Mouse (Mus musculus) layer of hippocampus, postnatal 36 days (tissue): ENCODE measurements around the gene Bricd5. TPM values are rescaled to one million over a fixed set of nuclear protein-coding genes. Genes with fewer than 3 reads are reported as not detected.
A peak's percentile ranks its signal among the peaks of the same experiment; 100 is the strongest.
"Not testable (repeated sequence)": the region's sequence is repeated elsewhere in the genome, so short reads cannot be mapped to it uniquely, and the experiment has no call there.

Experiments used
- DNase-seq, 2 experiments: peaks; one replicate each; pipeline ENCODE4 v3.0.0; 2022
- total RNA-seq, 2 experiments: library from RNA; stranded (reverse); gene quantifications; 2 replicates each; pipeline ENCODE4 v1.2.3; 2021

Bricd5 gene
- total RNA-seq, result 1 to 10 TPM; 1.9 to 2.6 TPM

DNA sequence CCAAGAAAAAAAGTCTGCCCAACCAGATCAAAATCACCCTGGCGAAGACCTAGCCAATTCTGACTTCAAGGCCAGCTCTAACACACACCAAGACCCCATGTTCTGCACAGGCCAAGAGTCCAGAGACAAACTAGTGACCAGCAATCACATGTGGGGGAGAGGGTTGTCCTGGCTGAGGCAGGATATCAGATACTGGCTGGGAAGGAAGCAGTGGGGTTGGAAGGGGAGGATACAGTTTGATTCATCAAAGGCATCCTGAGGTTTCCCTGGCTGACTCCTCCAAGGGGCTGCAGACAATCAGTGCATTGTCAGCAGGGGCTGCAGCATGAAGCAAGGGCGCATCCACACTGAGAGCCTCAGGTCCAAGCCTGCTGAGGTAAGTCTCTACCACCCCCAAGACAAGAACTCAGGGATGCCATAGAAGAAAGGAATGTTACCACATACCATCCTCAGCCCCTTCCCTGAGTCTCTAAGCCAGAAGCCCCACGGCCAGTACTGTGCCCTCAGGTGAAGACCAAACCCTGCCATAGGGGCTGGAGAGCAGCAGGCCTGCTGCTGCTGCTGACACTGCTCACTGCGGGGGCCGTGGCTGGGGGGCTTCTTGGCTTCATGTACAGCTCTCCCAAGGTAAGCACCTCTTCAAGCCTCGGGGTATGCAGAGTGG lies at the start of gene Bricd5:
Gene Bricd5 (plus strand): TSS at position 273 of the 664 bp plus-strand sequence.
- DNase-seq, result no peak

DNA sequence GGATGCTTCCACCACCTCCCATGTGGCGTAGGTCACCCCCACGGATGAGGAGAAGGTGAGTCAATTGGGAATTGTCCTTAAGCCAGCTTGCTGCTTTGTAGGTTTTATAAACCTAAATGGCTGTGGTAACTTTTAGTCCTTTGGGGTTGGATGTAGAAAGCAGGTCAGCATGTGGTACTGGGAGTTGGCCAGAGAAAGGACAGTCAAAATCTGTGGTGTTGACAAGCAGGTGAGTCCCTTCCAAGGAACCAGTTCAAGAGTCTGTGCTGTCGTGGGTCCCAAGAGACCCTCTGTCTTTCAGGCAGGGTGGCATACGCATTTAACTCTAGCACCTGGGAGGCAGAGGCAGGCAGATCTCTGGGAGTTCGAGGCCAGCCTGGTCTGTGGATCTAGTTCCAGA lies 49.2 kb upstream of the Bricd5 start:
- DNase-seq, result no peak

DNA sequence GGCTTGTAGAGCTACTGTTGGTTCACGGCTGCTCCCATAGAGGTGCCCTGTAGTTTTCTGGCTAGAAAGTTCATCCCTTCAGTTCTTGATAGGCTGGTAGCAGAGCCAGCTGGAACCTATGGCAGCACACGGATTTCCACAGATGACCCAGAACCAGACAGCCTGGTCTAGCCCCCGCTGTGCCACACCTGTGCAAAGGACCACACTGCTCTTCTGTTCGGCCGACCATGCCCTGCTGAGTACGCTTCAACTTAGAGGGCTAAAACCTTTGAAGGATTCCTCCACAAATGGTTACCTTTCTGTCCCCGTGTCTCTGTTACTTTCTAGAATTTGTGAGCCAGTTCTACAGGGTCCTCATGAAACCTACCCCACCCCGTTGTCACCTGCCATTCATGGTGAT lies 48.4 kb upstream of the Bricd5 start:
- not testable (repeated sequence) for DNase-seq

DNA sequence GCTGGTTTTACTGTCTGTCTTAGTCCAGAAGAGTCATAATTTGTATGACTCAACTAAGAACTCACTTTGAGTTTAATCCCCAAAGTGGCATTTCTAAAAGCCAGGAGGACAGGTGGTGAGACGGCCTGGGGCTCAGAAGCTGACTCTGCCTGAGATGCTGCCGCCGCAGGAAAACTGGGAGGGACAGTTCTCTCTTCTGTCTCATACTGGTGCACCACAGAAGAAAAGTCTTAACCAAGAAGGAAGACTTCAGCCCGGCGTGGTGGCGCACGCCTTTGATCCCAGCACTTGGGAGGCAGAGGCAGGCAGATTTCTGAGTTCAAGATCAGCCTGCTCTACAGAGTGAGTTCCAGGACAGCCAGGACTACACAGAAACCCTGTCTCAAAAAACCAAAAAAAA lies 47.8 kb upstream of the Bricd5 start:
- no peak for DNase-seq

DNA sequence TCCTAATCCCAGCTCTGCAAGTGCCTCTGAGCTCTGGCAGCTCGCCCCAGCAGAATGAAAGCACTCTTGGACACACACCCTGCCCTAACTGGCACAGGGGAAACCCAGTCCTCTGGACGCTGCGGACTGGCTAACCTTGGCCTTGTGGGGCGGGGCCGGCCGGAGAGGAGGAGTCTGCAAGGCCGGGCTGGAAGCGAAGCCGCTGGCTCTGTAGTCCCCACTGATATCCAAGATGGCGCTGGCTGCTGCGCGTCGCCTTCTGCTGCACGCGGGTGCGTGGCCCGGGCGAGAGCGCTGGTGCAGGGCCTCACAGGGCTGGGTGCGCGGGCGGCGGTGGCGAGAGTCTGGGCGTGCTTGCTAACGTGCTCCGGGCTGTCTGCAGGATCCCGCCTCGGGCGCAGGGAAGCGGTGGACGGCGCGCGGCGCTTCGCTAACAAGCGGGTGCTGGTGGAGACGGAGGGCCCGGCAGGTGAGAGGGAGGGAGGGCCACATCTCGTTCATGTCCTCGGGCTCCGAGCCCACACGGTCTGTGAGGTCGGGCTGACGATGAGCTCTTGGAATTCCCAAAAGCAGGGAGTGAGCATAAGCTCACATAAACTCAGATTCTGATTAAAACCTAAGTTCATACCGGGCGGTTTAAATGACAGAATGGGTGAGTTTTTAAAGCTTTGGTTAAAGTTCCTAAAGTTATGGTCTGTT lies 47.1 kb upstream of the Bricd5 start, which contains the start of gene Eci1:
Gene Eci1 (plus strand): TSS at position 171 of the 699 bp plus-strand sequence.
- DNase-seq, result peak; percentile 91 to 92

DNA sequence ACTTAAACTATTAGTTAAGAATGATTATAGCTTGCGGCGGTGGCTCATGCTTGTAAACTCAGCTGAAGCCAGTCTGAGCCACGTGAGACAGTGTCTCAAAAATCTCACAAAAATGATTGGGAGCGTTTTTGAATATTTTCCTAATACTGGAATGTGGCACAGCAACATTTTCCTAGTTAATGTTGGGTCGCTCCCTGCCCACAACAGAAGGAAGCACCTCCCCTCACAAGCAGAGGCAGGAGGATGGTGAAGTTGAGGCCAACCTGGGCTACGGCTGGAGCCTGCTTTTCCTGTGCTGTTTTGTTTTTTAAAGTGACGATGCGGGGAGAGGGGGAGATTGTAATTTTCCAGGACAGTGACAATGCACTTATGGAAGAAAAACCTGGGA lies 46.5 kb upstream of the Bricd5 start:
- DNase-seq, result no peak

DNA sequence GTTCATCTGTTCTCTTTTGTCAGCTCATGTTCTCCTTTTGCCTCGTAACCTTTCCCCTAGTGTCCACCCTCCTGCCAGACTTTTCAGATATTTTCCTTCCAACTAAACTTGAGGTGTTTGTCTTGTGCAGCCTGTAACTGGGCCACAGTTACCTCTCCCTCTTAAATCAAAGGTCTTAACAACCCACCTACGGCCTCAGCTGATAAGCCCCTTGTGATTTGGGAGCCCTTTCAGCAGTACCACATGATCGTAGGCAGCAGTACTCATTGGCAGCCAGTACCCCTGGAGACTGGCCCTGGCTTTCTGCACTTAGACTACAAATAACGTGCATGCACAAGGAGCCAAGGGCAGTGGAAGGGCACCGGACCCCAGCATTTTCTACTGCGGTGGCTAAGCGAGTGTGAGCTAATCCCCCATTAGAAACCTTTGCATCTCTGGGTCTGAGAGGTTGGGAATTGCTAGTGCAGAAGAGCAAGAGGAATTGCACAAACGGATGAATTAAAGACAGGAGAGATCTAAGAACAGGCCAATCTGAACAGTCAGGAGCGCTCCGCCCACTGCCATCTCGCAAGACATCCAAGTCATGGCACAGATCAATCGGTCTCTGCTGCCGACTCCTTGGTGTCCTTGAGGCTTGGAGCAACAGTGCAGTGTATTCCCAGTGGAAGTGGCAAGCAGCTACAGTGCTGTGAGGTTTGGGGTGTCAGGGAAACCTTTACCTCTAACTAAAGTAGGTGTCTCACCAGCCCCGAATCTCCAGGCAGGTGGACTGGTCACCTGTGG lies 44.3 kb upstream of the Bricd5 start:
- no peak for DNase-seq

DNA sequence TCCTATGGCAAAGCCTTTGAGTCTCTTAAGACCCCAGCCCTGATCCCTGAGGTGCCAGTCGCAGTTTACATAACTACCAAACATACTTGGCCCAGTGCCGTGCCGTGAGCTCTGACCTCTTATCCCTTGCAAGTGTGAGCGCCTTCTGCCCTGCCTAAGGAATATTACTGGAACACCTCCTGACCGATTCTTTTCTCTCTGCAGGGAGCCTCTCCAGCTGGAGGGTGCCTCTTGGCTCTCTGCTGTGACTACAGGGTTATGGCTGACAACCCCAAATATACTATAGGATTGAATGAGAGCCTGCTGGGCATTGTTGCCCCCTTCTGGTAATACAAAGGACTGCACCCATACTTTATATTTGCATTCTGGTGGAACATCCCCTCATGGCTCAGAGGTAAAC lies 36.7 kb upstream of the Bricd5 start:
- no peak for DNase-seq

DNA sequence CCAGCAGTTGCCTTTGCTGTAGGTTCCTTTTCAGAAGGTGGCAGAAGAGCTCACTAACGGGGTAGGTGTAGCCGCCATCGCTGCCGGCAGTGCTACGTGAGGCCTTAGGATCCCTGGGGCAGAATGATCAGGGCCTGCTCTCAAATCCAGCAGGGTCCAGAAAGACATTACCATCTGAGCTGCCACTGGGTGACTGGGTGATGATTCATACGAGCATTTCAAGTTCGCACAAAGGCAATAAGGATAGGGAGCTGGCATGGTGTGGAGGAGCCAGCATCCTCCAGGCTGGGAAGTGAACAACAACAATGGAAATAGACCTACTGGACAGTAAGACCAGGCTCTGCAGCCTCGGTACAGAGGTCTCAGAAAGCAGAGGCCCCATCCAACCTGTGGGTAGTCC lies 33.3 kb upstream of the Bricd5 start:
- DNase-seq, result no peak

DNA sequence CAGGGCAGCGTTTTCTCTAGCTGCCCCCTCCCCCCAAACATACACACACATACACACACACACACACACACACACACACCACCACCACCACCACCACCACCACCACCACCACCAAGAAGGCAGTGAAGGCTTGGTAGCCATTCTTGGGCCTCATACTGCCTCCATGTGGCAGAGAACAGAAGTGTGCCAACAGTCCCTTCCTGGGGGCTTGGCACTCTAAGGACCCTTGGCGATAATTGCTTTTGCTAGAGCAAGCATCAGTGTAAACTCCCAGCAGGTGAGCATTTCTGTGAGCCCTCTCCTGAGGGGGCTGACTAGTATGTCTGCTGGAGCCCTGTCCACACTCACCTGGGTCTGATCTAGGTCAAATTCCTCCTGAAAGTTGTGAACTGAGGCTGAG lies 32.5 kb upstream of the Bricd5 start:
- no peak for DNase-seq

DNA sequence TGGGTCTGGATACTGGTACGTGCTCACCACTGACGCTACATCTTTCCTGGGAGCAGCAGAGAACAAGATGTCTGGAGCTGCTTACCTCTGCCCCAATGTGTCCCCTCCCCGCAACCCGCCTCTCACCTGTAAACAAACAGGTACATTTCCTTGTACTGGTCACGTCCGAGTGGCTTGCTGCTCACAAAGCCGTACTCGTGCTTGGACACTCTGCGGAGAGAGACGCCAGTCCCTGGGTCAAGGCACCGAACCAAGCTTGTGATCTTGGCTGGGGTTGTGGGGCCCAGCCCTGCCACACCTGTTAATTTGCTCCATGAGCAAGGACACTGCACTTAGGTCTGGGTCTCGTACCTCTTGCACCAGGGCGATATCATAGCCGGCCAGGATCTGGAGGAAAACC lies 31.6 kb upstream of the Bricd5 start:
- DNase-seq, result no peak

DNA sequence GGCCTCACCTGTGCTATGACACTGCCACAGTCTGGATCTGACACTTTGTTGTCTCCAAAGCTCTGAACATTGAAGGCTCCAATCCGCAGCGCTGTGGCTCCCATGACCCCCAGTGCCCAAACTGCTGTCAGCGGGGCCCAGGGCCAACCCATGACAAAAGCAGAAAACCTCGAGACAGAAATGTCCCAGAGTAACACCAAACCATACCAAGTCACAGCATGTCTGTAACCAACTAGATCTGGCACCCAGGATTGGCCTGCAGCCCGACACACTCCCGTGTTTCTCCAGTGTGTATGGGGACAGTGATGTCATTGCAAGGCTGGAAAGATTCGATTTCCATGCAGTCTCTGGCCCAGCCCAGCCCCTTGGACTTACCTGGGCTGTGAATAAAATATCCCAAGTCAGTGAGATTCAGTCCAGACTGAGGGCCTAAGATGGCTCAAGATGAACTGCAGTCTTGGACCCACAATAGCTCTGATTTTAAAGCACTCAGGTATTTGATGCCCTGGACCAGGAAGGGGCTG lies 31.0 kb upstream of the Bricd5 start, which contains the start of gene Dnase1l2:
Gene Dnase1l2 (minus strand): TSS at position 474 of the 524 bp plus-strand sequence.
- no peak for DNase-seq

DNA sequence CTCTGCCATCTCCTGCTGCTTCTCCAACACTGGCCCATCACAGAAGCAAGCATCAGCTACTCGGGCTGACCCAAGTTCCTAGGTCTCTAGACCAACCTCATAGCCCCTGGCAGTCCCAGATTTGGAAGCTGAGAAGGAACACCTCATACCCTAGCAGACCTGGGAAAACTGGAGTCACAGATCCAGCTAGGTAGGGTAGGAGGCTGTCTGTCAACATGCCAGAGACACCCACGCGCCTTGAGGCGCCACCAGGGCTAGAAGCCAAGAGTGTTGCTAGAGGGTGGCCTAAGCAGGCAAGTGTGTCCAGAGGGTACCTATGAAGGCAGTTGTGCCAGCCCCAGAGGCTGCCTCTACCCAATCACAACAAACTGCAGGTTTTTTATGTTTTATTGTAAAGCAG lies 30.3 kb upstream of the Bricd5 start:
- DNase-seq, result peak in 1 of 2 experiments; percentile 35

DNA sequence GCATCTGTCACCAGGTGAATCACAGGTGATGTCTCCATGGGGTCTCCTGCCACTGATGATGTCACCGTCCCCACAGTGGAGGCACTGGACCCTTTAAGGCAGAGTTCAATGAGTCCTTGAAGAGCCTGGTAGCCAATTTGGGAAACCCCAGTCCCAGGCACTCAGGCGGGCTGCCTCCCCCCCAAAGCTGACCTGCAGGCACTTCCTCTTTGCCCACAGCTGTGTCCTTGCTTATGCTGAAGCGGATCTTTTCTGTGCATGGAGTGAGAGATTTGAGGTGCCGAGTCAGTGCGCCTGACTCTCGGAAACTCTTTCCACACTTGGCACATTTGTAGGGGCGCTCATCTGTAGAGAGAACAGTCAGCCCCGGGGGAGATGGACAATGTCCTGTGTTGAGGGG lies 27.1 kb upstream of the Bricd5 start:
- no peak for DNase-seq

DNA sequence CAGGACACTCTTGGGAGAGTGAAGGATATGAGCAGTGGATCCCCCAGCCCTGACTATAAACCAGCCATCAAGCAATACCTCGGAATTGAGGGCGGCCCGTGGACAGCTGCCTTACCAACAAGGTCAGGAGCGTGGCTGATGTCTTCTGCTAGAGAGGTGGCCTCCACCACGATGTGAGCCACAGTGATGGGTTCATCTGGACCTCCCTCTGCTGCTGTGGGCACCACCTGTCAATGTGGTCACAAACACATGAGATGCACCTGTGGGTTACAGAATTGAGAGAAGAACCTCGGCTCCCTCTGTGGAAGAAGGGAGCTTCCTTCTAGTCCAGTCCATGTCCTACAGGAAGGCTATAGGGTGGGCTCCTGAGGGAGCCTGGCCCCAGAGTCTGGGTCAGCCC lies 24.2 kb upstream of the Bricd5 start:
- no peak for DNase-seq

DNA sequence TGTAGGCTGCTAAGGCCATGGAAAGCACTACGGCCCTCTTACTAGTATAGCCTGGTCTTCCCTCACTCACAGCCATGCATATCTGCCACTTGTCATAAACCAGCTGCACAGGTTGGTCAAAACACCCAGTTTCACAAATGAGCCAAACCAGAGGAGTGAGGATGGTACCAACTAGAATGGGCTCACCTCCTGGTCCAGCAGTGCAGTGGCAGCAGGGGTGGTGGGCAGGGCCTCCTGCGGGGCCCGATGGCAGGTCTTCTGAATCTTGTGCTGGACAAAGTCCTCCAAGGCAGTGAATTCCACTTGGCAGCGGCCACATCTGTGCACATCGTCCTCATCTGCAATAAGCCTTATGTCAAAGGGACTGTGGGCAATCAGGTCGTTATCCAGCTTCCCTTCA lies 22.5 kb upstream of the Bricd5 start:
- no peak for DNase-seq

DNA sequence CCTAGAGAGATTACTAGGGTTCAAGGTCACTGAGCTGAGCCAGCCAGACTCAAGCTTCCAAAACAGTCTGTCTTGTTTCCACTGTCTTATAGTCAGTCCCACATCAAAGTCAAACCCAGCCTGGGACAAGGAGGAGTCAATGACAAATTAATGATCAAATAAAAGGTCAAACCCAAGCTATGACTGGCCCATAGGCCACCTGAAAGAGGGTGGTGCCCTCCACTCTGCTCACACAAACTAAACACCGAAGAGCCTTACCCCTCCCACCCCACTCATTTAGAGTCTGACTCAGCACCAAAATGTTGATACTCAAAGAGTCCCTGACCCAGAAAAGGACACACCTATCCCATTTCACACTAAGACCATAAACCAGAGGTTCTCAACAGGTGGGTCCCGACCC lies 20.3 kb upstream of the Bricd5 start:
- no peak for DNase-seq

DNA sequence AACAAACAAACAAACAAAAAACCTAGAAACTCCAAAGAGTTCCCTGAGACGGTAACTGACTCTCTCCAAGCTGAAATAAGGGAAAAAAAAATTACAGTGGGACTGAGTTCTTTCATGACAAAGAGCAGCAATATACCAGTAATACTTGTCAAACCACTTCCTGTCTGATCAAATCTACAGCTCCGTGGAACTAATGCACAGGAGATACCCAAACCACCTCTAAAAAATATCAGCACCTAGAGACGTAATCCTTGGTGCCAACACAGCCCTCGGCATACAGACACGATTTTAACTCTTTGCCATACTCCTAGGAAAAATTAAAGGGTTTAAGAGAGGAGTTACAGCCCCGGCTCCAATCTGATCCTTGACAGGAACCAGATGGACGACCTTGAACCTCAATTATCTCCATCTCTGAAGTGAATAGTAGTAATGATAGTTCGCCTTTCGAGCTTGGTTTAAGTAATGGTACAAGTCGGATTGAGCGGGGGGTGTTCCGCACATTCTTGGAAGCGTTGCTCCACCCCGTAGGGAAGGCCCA lies 19.4 kb upstream of the Bricd5 start:
- no peak for DNase-seq

DNA sequence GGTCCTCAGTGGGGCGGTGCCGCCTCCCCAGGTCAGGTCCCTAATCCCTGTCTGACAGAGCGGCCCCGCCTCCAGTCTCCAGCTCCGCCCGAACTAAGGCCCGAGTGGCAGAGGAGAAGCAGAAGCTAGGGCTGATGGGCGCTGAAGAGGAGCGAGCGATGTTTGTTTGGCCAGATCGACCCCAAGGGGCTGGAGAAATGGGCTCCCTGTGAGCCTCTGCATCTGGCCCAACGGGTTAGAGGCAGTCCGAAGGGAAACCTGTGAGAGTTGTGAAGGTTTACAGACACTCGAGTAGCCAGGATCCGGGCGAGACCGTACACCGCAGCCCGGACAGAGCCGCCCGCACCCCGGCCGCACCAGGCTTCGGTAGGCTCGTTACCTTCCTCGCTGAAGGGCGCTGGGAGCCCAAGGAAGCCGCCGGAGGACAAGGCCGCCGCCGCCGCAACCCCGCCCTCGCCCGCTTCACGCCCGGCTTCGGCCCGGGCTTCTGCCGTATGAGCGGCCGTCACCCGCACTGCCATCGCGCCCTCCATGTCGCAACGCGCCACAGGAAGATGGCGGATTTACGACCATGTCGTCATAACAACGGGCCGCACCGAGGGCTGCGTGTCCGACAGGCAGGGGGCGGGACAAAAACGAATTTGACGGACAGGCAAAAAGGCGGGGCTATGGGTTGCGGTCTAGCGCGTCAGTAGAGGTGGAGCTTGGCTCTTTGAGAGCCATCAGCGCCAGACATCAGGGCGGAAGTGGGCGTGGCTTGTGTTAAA lies 18.7 kb upstream of the Bricd5 start:
- DNase-seq, result peak; percentile 99

DNA sequence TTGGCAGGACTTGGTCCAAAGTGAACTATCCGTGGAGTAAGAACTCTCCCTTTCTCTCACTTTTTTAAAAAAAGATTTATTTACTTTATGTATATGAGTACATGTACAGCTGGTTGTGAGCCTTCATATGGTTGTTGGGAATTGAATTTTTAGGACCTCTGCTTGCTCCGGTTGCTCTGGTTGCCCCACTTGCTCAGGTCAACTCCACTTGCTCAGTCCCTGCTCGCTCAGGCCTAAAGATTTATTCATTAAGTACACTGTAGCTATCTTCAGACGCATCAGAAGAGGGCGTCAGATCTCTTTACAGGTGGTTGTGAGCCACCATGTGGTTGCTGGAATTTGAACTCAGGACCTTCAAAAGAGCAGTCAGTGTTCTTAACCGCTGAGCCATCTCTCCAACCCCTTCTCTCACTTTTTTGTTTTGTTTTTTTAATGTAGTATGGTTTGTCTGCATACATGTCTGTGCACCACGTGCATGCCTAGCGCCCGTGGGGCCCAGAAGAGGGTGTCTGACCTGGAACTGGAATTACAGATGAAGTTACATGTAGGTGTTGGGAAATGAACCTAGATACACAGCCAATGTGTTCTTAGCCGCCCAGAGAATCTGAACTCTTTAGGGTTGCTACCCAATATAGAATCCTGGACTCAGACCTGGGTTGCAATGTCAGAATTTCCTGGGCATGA lies 18.0 kb upstream of the Bricd5 start:
- DNase-seq, result not testable (repeated sequence)

DNA sequence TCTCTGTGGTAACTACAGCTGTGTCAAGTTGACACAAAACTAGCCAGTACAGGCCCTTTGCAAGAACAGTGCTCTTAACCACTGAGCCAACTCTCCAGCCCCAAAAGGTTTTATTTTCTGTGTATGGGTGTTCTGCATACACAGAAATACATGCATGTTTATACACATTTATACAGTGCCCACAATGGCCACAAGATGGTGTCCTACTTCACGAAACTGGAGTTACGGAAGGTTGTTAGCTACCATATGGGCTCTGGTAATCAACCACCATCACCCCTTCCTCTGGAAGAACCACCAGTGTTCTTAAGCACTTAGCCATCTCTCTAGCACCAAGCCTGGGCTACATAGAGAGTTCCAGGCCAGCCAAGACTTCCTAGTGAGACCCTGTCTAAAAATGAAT lies 12.1 kb upstream of the Bricd5 start:
- DNase-seq, result no peak
